Mouse (Mus musculus) heart, adult 2 months (tissue): ENCODE measurements around the gene Ago4.

Experiments used
- CTCF ChIP-seq: fragments of 200-600 bp; IDR thresholded peaks from 2 replicates; pipeline ENCODE4 v1.8.1; 2022; ENCODE audit warnings: antibody characterized with exemption, mild to moderate bottlenecking, moderate library complexity
- EP300 ChIP-seq: fragments of 200-500 bp; IDR thresholded peaks from 2 replicates; pipeline ENCODE4 v1.6.1; 2011; ENCODE audit warnings: low read depth, low read length, control low read depth; ENCODE audit not compliant: insufficient read depth
- POLR2A ChIP-seq: fragments of 200-500 bp; IDR thresholded peaks from 2 replicates; pipeline ENCODE4 v1.6.1; 2011; ENCODE audit warnings: mild to moderate bottlenecking, low read depth, low read length, control low read depth; ENCODE audit not compliant: insufficient read depth

GRCm38 (mm10) chr4:126498601-126499000 lies 34.7 kb downstream of the Ago4 start:
- TF ChIP-seq CTCF (no peak), POLR2A (no peak), EP300 (no peak)
